ENCODE assay signal across 15 mouse cellular contexts in the genomic region with DNA sequence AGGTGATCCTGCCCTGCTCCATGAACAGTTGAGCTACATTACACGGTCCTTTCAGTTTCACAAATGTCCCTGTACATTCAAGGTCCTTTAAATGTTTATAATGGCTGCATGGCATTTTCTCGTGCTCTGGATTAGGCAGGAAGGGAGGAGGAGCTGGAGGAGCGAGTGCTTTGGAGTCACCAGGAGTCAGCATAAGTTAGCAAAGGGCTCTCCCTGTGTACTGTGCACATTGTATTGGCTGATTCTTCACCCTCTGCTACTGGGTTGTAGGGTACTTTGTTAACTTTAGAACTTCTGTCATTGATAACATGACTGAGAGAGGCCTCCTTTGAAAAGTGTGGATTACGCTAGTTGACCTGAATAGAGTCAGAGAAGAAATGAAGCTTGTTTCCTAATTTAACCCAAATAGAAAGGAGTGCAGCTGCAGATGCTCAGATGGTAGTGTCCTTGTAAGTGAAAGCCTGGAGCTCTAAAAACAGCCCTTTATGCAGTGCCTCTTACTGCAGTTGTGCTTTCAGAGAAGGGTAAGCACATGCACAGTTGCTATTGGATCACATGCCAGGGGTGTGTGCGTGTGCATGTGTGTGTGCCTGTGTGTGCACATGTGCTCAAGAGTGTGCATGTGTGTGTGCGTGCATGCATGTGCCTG.
"Had no signal": no experiment of that assay in that cellular context is flagged by ENCODE, and none has a peak within 500 bp of the region (broad histone marks: within the 10 kb centered on the region; RNA-seq: fewer than 3 reads in every experiment).

No protein-coding gene starts in this region.

- H3K9me3 ChIP-seq: kidney, embryonic 15.5 days; limb, embryonic 15.5 days; liver, embryonic 13.5 days; lung, embryonic 15.5 days; midbrain, embryonic 10.5 days; neural tube, embryonic 12.5 days had no signal

- DNase-seq: kidney, adult 2 months; kidney, postnatal 14 days; liver, embryonic 13.5 days; liver, postnatal 0 days; lung, postnatal 14 days; midbrain, embryonic 14.5 days; retina, postnatal 1 day; right cerebral cortex, postnatal 14 days; thymus, adult 2 months; thymus, postnatal 25 days had no signal

- H3K36me3 ChIP-seq: kidney, embryonic 15.5 days; limb, embryonic 15.5 days; liver, embryonic 13.5 days; lung, embryonic 15.5 days; midbrain, embryonic 10.5 days; neural tube, embryonic 12.5 days had no signal

- H3K4me1 ChIP-seq: kidney, embryonic 15.5 days; limb, embryonic 15.5 days; liver, embryonic 13.5 days; midbrain, embryonic 10.5 days; neural tube, embryonic 12.5 days had no signal

- H3K9ac ChIP-seq: kidney, embryonic 15.5 days; limb, embryonic 15.5 days; liver, embryonic 13.5 days; liver, postnatal 0 days; lung, embryonic 15.5 days; neural tube, embryonic 12.5 days had no signal

- H3K4me3 ChIP-seq: kidney, embryonic 15.5 days; limb, embryonic 15.5 days; liver, embryonic 13.5 days; lung, embryonic 15.5 days; midbrain, embryonic 10.5 days; neural tube, embryonic 12.5 days had no signal

- H3K4me2 ChIP-seq: kidney, embryonic 15.5 days; limb, embryonic 15.5 days; liver, embryonic 13.5 days; lung, embryonic 15.5 days; neural tube, embryonic 12.5 days had no signal

- H3K27ac ChIP-seq: kidney, embryonic 15.5 days; limb, embryonic 15.5 days; liver, embryonic 13.5 days; lung, embryonic 15.5 days; midbrain, embryonic 10.5 days; neural tube, embryonic 12.5 days had no signal

- H3K27me3 ChIP-seq: kidney, embryonic 15.5 days; limb, embryonic 15.5 days; lung, embryonic 15.5 days; neural tube, embryonic 12.5 days had no signal
